In the genomic region with DNA sequence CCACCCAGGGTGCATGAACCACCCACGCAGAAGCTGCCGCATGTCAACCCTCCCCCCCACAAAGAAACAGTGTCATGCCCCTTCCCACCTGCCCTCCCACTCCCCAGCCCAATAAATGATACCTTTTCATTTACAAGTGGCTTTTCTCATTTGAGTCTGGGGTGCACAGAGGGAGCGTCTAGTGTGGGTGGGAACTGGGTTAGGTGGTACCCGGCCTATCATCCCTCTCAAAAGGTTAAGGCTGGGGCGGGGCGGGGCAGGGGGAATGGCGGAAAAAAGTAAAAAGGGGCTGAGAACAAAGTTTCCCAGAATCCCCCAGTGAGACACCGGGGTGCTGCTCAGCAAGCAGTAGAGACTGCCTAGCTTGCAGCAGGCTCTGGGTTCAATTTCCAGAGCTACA, we compare ENCODE assay signal across 12 mouse cellular contexts. TPM values are rescaled to one million over a fixed set of nuclear protein-coding genes. Genes with fewer than 3 reads are reported as not detected.
DNase-seq lines count a peak whose midpoint lies in the region; ATAC-seq lines count a peak whose summit lies in the region.
"Had no signal": no experiment of that assay in that cellular context is flagged by ENCODE, and none has a peak within 500 bp of the region (broad histone marks: within the 10 kb centered on the region; RNA-seq: fewer than 3 reads in every experiment).

No protein-coding gene starts in this region.

- peaks cover 99% of the 10 kb centered on the region for H3K27me3 ChIP-seq in heart, embryonic 13.5 days (replicated peaks)
- H3K27me3 ChIP-seq in embryonic facial prominence, embryonic 12.5 days: peaks cover 62% of the 10 kb centered on the region
- H3K27me3 ChIP-seq in intestine, embryonic 14.5 days (replicated peaks; ENCODE audit: control insufficient read depth, insufficient read depth, low read length): peaks cover 67% of the 10 kb centered on the region
- peaks cover 32% of the 10 kb centered on the region for H3K27me3 ChIP-seq in midbrain, embryonic 15.5 days (replicated peaks)

- H3K9me3 ChIP-seq in heart, embryonic 13.5 days: no peaks in the 10 kb centered on the region
- H3K9me3 ChIP-seq in embryonic facial prominence, embryonic 12.5 days: no peaks in the 10 kb centered on the region
- no peaks in the 10 kb centered on the region for H3K9me3 ChIP-seq in intestine, embryonic 14.5 days (ENCODE audit: control insufficient read depth, low read length)
- H3K9me3 ChIP-seq in midbrain, embryonic 15.5 days: no peaks in the 10 kb centered on the region

- H3K36me3 ChIP-seq in heart, embryonic 13.5 days: no peaks in the 10 kb centered on the region
- no peaks in the 10 kb centered on the region for H3K36me3 ChIP-seq in embryonic facial prominence, embryonic 12.5 days
- no peaks in the 10 kb centered on the region for H3K36me3 ChIP-seq in intestine, embryonic 14.5 days (ENCODE audit: control insufficient read depth, insufficient read depth, low read length)
- H3K36me3 ChIP-seq in midbrain, embryonic 15.5 days (replicated peaks): no peaks in the 10 kb centered on the region

- DNase-seq in heart, postnatal 14 days: no peak
- DNase-seq in intestine, embryonic 14.5 days (ENCODE audit: low spot score): no peak
- no peak for DNase-seq in T-cell, adult 2 months (ENCODE audit: low spot score)
- DNase-seq in testis, postnatal 14 days (ENCODE audit: low spot score): no peak
- DNase-seq in urinary bladder, postnatal 25 days (ENCODE audit: low spot score): no peak
- DNase-seq: thymus, postnatal 14 days had no signal

- H3K4me2 ChIP-seq in heart, embryonic 13.5 days: peak overlapping the region; percentile 63
- peak overlapping the region; percentile 46 for H3K4me2 ChIP-seq in embryonic facial prominence, embryonic 12.5 days (replicated peaks)
- peak overlapping the region; percentile 53 for H3K4me2 ChIP-seq in intestine, embryonic 14.5 days (ENCODE audit: low read length)
- peak overlapping the region; percentile 51 for H3K4me2 ChIP-seq in midbrain, embryonic 15.5 days

- peak overlapping the region; percentile 38; the same call in 1 of the 2 replicates for H3K4me3 ChIP-seq in heart, embryonic 13.5 days
- peak overlapping the region; percentile 30 for H3K4me3 ChIP-seq in embryonic facial prominence, embryonic 12.5 days
- H3K4me3 ChIP-seq in intestine, embryonic 14.5 days (ENCODE audit: low read depth, low read length): peak overlapping the region; percentile 26; the same call in 1 of the 2 replicates
- peak overlapping the region; percentile 31 for H3K4me3 ChIP-seq in midbrain, embryonic 15.5 days

- intact Hi-C loops in heart, postnatal 14 days (cut with DNase I): no loop called here

- no peak overlapping the region for H3K27ac ChIP-seq in heart, embryonic 13.5 days (replicated peaks)
- H3K27ac ChIP-seq in embryonic facial prominence, embryonic 12.5 days: no peak overlapping the region
- no peak overlapping the region for H3K27ac ChIP-seq in intestine, embryonic 14.5 days (ENCODE audit: low read depth)
- H3K27ac ChIP-seq in midbrain, embryonic 15.5 days: no peak overlapping the region
- H3K27ac ChIP-seq: liver, embryonic 14.5 days had no signal

- WGBS in heart, embryonic 13.5 days: 1% methylated on average over 8 of the region's 8 CpGs
- WGBS in embryonic facial prominence, embryonic 12.5 days: 1% methylated on average over 8 of the region's 8 CpGs
- WGBS in intestine, embryonic 14.5 days: 5% methylated on average over 8 of the region's 8 CpGs
- WGBS in midbrain, embryonic 15.5 days: 3% methylated on average over 8 of the region's 8 CpGs

- H3K9ac ChIP-seq in heart, embryonic 13.5 days: no peak overlapping the region
- no peak overlapping the region for H3K9ac ChIP-seq in embryonic facial prominence, embryonic 12.5 days
- no peak overlapping the region for H3K9ac ChIP-seq in intestine, embryonic 14.5 days (ENCODE audit: low read length)
- H3K9ac ChIP-seq in midbrain, embryonic 15.5 days: no peak overlapping the region
- H3K9ac ChIP-seq: liver, embryonic 14.5 days had no signal

- ATAC-seq in heart, embryonic 13.5 days (ENCODE audit: extremely low read depth, insufficient number of reproducible peaks, low FRiP score, low TSS enrichment): no peak
- ATAC-seq in embryonic facial prominence, embryonic 12.5 days (ENCODE audit: insufficient number of reproducible peaks, insufficient read depth, low FRiP score, low TSS enrichment): no peak
- no peak for ATAC-seq in intestine, embryonic 14.5 days (replicated peaks; ENCODE audit: low FRiP score, low TSS enrichment, low read depth)
- no peak for ATAC-seq in midbrain, embryonic 15.5 days (replicated peaks)

- peaks cover 4% of the 10 kb centered on the region for H3K4me1 ChIP-seq in heart, embryonic 13.5 days
- peaks cover 26% of the 10 kb centered on the region for H3K4me1 ChIP-seq in embryonic facial prominence, embryonic 12.5 days
- no peaks in the 10 kb centered on the region for H3K4me1 ChIP-seq in intestine, embryonic 14.5 days (replicated peaks; ENCODE audit: control insufficient read depth, insufficient read depth, low read length)
- peaks cover 23% of the 10 kb centered on the region for H3K4me1 ChIP-seq in midbrain, embryonic 15.5 days

RNA-seq across cellular contexts. Expression of a gene that starts 14.2 kb away (rescaled TPM):
- polyA plus RNA-seq in heart, embryonic 13.5 days (2015; fragmentation: Nextera tagmentation; extraction: Ambion mirVana): 0.05 and 0.17 TPM in 2 replicates
- 1 to 10 TPM; 1.3 to 1.5 TPM for total RNA-seq in heart, postnatal 14 days (2021)
- polyA plus RNA-seq in embryonic facial prominence, embryonic 12.5 days (2016; fragmentation: Nextera tagmentation; extraction: Ambion mirVana): 0.70 and 0.79 TPM in 2 replicates
- polyA plus RNA-seq in intestine, embryonic 14.5 days (2014; fragmentation: Nextera tagmentation; extraction: Ambion mirVana): 0.19 and 0.26 TPM in 2 replicates
- 5.8 and 8.0 TPM in 2 replicates for polyA plus RNA-seq in midbrain, embryonic 15.5 days (2015; fragmentation: Nextera tagmentation; extraction: Ambion mirVana)
- polyA plus RNA-seq: heart, embryonic 14.5 days had no signal

RNA-seq across cellular contexts. Expression of a gene that starts 32.4 kb away (rescaled TPM):
- 0.39 and 0.43 TPM in 2 replicates for polyA plus RNA-seq in heart, embryonic 13.5 days (2015; fragmentation: Nextera tagmentation; extraction: Ambion mirVana)
- total RNA-seq in heart, postnatal 14 days (2021): under 1 TPM; 0.46 to 0.60 TPM
- polyA plus RNA-seq in embryonic facial prominence, embryonic 12.5 days (2016; fragmentation: Nextera tagmentation; extraction: Ambion mirVana): 1.1 and 1.3 TPM in 2 replicates
- polyA plus RNA-seq in intestine, embryonic 14.5 days (2014; fragmentation: Nextera tagmentation; extraction: Ambion mirVana): 1.6 and 1.7 TPM in 2 replicates
- 1.1 and 1.4 TPM in 2 replicates for polyA plus RNA-seq in midbrain, embryonic 15.5 days (2015; fragmentation: Nextera tagmentation; extraction: Ambion mirVana)
- polyA plus RNA-seq: C2C12 had no signal

RNA-seq across cellular contexts. Expression of a gene that starts 50.9 kb away (rescaled TPM):
- 53.5 and 58.3 TPM in 2 replicates for polyA plus RNA-seq in heart, embryonic 13.5 days (2015; fragmentation: Nextera tagmentation; extraction: Ambion mirVana)
- 10 to 100 TPM; 49.1 to 53.5 TPM for total RNA-seq in heart, postnatal 14 days (2021)
- 68.1 and 68.6 TPM in 2 replicates for polyA plus RNA-seq in embryonic facial prominence, embryonic 12.5 days (2016; fragmentation: Nextera tagmentation; extraction: Ambion mirVana)
- 69.4 and 70.6 TPM in 2 replicates for polyA plus RNA-seq in intestine, embryonic 14.5 days (2014; fragmentation: Nextera tagmentation; extraction: Ambion mirVana)
- polyA plus RNA-seq in midbrain, embryonic 15.5 days (2015; fragmentation: Nextera tagmentation; extraction: Ambion mirVana): 61.1 and 66.6 TPM in 2 replicates

RNA-seq across cellular contexts. Expression of a gene that starts 56.0 kb away (rescaled TPM):
- polyA plus RNA-seq in heart, embryonic 13.5 days (2015; fragmentation: Nextera tagmentation; extraction: Ambion mirVana): 56.1 and 58.7 TPM in 2 replicates
- total RNA-seq in heart, postnatal 14 days (2021): 10 to 100 TPM; 14.5 to 16.0 TPM
- 125 and 130 TPM in 2 replicates for polyA plus RNA-seq in embryonic facial prominence, embryonic 12.5 days (2016; fragmentation: Nextera tagmentation; extraction: Ambion mirVana)
- polyA plus RNA-seq in intestine, embryonic 14.5 days (2014; fragmentation: Nextera tagmentation; extraction: Ambion mirVana): 74.7 and 75.2 TPM in 2 replicates
- 23.8 and 25.3 TPM in 2 replicates for polyA plus RNA-seq in midbrain, embryonic 15.5 days (2015; fragmentation: Nextera tagmentation; extraction: Ambion mirVana)
